Mouse (Mus musculus) layer of hippocampus, adult 2 months (tissue): ENCODE data around the gene Plxna1. TPM values are rescaled to one million over a fixed set of nuclear protein-coding genes. Genes with fewer than 3 reads are reported as not detected.

ENCODE experiments used
- DNase-seq, 2 experiments: peaks; one replicate each; pipeline ENCODE4 v3.0.0; 2022; ENCODE audit warnings: low spot score in 2 of 2
- H3K27ac ChIP-seq: fragments of 200-600 bp; 2 replicates; pipeline ENCODE4 v1.8.1; 2022
- H3K4me3 ChIP-seq: fragments of 200-600 bp; 2 replicates; pipeline ENCODE4 v1.8.1; 2022; ENCODE audit warnings: mild to moderate bottlenecking
- CTCF ChIP-seq: fragments of 200-600 bp; conservative IDR thresholded peaks from 2 replicates; pipeline ENCODE4 v1.8.1; 2022; ENCODE audit warnings: antibody characterized with exemption, mild to moderate bottlenecking, moderate library complexity
- total RNA-seq, 2 experiments: library from RNA; stranded (reverse); gene quantifications; 2 replicates each; pipeline ENCODE4 v1.2.3; 2021

The Plxna1 gene
- total RNA-seq, 2 experiments from 2014 or later, result 108 to 120 TPM

DNA sequence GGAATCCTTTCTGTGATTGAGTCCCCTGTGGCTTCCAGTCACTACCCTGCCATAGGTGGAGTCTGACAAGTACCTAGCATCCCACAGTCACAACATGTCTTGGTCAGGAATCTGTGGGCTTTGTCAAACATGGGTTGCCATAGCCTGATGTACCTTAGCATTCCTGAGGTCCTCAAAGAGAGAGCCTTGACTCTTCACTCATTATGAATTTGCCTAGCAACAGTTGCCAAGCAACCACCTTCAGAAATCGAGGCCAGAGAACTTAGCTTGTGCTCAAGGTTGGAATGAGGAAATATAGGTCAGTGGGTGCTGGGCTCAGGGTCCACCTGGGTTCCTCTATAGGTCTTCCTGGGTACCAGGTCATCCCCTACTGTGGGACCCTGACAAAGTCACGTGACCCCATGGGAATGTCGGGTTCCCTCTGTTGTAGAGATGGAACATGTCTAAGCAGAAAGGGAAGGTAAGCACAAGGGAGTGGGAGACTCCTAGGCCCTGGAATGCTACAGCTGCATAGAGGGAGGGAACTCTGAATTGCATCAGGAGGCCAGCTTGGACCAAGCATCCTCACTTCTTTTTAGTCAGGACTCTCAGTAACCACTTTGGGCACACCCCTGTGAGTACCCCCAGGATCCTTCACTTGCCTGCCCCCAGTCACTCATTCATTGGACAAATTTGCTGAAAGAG, 57.9 kb downstream of the Plxna1 start:
- H3K4me3 ChIP-seq, result no peak overlapping the region
- no peak overlapping the region for H3K27ac ChIP-seq
- peak in 1 of 2 experiments; percentile 44 for DNase-seq
- TF ChIP-seq CTCF, result no peak

DNA sequence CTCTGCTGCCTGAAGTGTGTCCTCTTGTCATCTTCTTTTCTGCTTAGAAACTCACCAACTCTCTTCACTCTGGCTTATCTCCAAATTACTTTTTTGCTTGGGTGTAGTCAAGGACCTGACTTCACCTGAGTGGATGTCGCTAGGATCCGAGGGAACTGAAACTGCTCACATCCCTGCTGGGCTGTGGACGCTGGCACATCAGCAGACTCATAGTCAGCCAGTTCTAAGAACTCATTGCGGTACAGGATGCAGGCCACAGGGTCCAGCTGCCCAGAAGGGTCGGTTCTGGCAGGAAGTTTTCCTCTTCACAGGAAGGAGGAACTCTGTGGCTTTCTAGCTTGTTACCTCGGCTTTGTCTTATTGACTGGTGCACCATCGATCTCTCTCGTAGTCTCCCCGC, 62.6 kb downstream of the Plxna1 start:
- H3K4me3 ChIP-seq, result no peak overlapping the region
- no peak overlapping the region for H3K27ac ChIP-seq
- TF ChIP-seq CTCF, result no peak
- no peak for DNase-seq

DNA sequence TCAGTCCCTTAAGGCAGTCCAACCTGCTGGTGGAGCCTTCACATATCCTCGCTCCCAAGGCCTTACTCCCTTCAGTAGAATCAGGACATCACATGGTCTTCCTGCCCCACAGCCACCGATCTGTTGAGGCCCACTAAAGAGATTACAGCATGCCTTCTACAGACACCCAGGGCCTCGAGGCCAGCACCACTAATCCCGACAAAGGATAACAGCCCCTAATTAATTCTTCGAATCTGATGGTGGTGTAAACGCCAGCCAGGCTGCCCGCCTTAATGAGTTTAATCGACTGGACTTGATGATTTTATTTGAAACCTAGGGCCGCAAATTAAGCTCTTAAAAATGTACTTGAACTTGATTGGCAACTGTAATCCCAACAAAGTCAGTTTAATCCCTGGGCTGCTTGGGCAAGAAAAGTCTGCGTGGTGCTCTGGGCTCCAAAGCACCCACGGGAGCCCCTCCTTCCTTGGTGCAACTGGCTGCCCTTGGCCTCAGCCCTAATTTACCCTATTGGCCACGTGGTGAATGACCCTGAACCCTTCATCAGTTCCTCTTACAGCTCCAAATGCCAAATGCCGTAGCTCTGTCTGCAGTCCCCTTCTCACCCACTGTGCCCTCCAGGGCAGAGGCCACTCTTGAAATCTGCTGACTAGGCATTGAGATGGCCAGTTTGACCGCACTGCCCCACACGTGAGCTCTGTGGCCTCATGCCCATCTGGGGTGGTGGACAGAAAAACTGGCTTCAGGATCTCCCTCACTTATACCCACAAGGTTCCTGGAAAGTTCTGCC, 65.3 kb downstream of the Plxna1 start:
- Histone ChIP-seq H3K27ac (no peak overlapping the region), H3K4me3 (no peak overlapping the region)
- DNase-seq, result no peak
- no peak for TF ChIP-seq CTCF

DNA sequence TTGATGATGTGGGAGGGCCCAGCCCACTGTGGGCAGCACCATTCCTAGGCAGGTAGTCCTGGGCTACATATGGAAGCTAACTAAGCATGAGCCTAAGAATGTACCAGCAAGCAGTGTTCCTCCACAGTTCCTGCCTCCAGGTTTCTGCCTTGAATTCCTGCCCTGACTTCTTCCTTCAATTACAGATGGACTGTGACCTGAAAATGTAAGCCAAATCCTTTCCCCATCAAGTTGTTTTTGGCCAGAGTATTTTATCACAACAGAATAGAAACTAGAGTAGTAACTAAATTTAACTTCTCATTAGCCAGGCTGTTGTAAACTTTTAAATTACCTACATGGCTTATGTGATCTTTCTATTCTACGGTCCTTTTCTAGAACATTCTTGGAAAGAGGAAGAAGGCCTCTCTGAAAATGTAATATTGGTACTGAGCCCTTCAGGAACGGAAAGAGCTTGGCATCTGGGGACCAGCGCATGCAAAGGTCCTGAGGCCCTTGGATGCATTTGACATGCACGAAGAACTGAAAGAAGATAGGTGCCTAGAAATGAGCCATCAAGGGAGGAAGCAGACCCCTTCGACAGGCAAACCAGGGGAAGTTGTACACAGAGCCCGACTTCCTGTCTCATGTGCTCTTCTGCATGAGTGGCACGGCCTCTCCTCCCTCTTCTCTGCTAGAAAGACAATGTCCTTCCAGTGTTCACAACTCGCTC, 66.3 kb downstream of the Plxna1 start:
- TF ChIP-seq CTCF, result no peak
- Histone ChIP-seq H3K27ac (no peak overlapping the region), H3K4me3 (no peak overlapping the region)
- DNase-seq, result no peak

DNA sequence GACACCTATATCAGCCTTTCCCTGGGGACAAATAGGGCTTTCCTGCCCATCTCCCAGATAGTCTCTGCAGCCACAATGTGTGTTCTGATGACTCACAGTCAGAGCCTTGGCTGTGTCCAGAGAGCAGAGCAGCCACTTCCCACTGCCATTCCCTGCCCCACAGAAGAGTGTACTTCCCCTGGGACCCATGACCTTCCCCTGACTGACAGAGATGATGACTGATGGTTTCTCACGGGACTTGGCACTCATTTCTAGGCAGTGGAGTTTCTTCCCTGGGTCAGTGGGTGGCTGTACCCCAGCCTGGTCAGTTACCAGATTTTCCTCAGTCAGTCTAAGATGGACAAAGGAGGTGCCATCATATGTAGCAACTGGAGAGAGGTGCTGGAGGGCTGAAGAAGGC, 67.8 kb downstream of the Plxna1 start:
- no peak overlapping the region for H3K27ac ChIP-seq
- H3K4me3 ChIP-seq, result no peak overlapping the region
- TF ChIP-seq CTCF, result no peak
- no peak for DNase-seq

- Histone ChIP-seq H3K4me3 (no peak overlapping the region), H3K27ac (no peak overlapping the region)
- no peak for TF ChIP-seq CTCF
- no peak for DNase-seq
Observed at GRCm38 (mm10) chr6:89291494-89291893, 70.9 kb downstream of the Plxna1 start.

DNA sequence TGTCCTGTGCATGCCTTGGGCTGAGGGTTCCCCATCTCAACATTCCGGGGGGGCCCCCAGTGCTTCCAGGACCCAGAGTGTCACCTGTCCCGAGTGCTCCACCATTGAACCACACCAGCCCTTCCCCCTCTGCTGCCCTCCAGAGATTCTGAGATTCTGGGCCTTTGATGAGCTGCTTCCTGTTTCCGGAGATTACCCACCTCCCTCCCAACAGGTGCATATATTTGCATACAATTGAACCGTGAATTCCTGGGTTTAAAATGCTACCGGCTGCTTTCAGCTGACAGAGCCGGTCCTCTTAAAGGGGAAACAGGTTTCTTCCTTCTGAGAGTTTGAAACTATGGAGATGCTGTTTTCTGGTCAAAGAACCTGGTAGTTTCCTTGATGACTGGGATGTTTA, 74.3 kb downstream of the Plxna1 start:
- Histone ChIP-seq H3K4me3 (no peak overlapping the region), H3K27ac (no peak overlapping the region)
- no peak for DNase-seq
- no peak for TF ChIP-seq CTCF

- no peak for DNase-seq
- no peak for TF ChIP-seq CTCF
- H3K27ac ChIP-seq, result no peak overlapping the region
- H3K4me3 ChIP-seq, result no peak overlapping the region
Observed at GRCm38 (mm10) chr6:89286700-89287428, 75.6 kb downstream of the Plxna1 start.

DNA sequence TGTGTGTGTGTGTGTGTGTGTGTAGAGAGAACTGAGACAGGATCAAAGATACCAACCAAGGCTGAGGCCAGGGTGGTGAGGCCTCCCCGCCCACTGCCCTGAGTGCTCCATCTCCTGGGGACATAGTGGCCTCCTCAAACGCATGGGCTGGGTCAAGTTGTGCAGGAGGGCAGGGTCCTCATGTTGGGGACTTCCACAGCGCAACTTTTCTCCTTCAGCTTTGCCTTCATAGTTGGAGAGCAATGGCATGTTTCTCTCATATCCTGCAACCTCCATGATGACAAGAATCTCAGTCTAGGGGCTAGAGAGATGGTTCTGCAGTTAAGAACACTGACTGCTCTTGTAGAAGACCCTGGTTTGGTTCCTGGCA, 76.1 kb downstream of the Plxna1 start:
- Histone ChIP-seq H3K4me3 (no peak overlapping the region), H3K27ac (no peak overlapping the region)
- no peak for DNase-seq
- TF ChIP-seq CTCF, result no peak

- H3K27ac ChIP-seq, result no peak overlapping the region
- no peak for TF ChIP-seq CTCF
- no peak overlapping the region for H3K4me3 ChIP-seq
- no peak for DNase-seq
Observed at GRCm38 (mm10) chr6:89285561-89286285, 76.7 kb downstream of the Plxna1 start.

DNA sequence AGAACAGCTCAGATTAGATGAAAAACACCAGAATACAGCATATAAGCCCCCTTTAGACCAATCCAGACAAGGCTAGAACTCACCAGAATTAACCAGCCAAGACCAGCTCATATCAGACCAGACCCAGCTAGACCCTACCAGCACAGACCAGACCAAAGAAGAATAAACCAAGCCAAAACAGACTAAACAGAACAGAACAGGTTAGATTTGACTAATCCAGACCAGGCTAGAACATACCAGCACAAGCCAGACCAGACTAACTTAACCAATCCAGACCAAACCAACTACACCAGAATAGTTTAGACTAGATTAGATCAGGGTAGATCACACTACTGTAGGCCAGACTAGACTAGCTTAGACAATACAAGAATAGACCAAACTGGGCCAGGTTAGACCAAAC, 77.3 kb downstream of the Plxna1 start:
- TF ChIP-seq CTCF, result no peak
- no peak overlapping the region for H3K27ac ChIP-seq
- no peak overlapping the region for H3K4me3 ChIP-seq
- no peak for DNase-seq

DNA sequence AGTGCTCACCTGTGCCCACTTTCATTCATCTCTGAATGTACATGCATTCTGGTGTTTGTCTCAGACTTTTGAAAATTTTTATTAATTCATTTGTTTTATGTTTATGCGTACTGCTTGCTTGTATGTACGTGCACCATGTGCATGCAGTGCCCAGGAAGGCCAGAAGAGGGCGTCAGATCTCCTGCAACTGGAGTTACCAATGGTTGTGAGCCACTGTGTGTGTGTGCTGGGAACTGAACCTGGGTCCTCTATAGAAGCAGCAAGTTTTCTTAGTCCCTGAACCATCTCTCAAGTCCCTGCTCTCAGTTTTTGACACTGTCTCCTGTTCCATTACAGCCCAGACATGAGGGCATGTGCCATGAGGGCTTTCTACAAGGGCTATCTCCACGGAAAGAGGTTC, 79.3 kb downstream of the Plxna1 start:
- Histone ChIP-seq H3K27ac (no peak overlapping the region), H3K4me3 (no peak overlapping the region)
- no peak for DNase-seq
- TF ChIP-seq CTCF, result peak; percentile 44
